Mouse (Mus musculus): Measurements from ENCODE around the gene Serpina1f.
"Not testable (repeated sequence)": the region's sequence is repeated elsewhere in the genome, so short reads cannot be mapped to it uniquely, and the experiment has no call there.

DNA sequence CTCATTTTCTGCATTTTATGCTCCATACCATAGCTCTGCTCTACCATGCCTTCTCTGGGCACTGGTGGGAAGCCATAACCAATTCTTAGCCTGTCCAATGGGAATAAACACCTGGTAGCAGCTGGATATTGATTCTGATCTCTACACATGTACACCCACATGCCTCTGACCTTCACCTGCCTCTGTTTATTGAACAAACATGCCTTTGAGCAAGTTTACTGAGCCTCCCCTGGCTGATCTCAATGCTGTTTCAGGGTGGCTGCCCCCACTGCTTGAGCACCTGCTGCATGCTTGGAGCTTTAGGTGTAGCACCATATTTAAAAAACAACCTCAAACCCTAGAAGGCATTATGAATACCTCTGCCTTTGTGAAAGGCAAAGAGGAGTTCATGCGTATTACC, 15.5 kb downstream of the Serpina1f start:
- TF ChIP-seq CTCF, POLR2A (IDR thresholded peaks at IDR 0.05; ENCODE audit: insufficient read depth, low read depth, low read length): not testable (repeated sequence)

Data from olfactory bulb, adult 2 months (tissue).